Mouse (Mus musculus): ENCODE measurements around the gene Set.
"Not testable (repeated sequence)": the region's sequence is repeated elsewhere in the genome, so short reads cannot be mapped to it uniquely, and the experiment has no call there.

The Set gene

GRCm38 (mm10) chr2:30057223-30057904 lies at the start of gene Set:
TSS of gene Set (plus strand) at chr2:30057378.
- no peak for DNase-seq

- no peak for DNase-seq
Measured at GRCm38 (mm10) chr2:30009101-30009500, 48.1 kb upstream of the Set start.

DNA sequence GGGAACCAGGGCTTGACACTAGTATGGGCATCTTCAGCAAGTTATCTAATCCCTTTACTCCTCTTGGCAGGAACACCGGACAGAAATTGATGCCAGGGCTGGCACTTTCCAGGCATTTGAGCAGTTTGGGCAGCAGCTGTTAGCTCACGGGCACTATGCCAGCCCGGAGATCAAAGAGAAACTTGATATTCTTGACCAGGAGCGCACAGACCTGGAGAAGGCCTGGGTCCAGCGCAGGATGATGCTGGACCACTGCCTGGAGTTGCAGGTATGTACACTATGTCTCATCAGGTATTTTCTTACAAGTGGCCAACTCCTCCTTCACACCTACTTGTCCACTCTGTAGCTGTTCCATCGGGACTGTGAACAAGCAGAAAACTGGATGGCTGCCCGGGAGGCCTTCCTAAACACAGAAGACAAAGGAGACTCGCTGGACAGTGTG lies 46.3 kb upstream of the Set start:
- DNase-seq: peak; percentile 57

- no peak for DNase-seq
Measured at GRCm38 (mm10) chr2:30014326-30014966, 42.7 kb upstream of the Set start.

- no peak for DNase-seq
Measured at GRCm38 (mm10) chr2:30025454-30025853, 31.7 kb upstream of the Set start.

- DNase-seq: no peak
Measured at GRCm38 (mm10) chr2:30026997-30027396, 30.2 kb upstream of the Set start.

- DNase-seq: peak; percentile 47
Measured at GRCm38 (mm10) chr2:30032244-30032846, 24.8 kb upstream of the Set start.

GRCm38 (mm10) chr2:30032957-30033356 lies 24.2 kb upstream of the Set start:
- DNase-seq: peak; percentile 36

DNA sequence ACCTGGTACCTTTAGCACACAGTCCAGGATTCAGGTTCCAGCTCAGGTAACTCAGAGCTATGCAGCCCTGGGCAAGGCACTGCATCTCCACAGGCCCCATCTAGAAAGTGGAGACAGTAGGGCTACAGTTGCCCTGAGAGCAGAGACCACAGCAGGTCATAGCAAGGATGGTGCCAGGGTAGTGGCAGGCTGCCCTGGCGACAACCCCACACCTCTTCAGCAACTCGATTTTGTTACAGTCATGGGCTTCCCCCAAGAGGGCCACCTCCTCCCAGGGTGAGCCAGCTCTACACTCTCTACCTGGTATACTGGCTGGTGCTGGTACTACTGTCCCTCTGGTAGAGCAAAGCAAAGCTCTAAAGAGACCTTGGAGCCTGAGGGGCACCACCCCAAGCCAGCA lies 19.4 kb upstream of the Set start:
- no peak for DNase-seq

- DNase-seq: no peak
Measured at GRCm38 (mm10) chr2:30038370-30038769, 18.8 kb upstream of the Set start.

DNA sequence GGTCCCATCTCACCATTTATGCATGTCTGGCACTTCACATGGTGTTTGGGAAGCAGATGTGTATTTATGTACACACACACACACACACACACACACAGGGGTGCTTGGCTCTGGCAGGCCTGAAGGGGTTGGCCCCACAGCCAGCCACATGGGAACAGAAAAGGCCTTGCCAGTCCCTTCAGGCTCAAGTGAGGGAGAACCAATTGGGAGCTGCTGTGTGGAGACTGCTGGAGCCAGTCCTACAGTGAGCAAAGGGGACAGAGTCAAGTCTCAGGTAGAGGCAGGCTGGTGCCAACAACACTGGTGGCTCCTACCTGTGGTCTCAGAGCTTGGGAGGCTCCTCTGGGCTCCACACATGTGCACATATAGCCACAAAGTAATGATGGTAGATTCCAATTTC lies 17.5 kb upstream of the Set start:
- DNase-seq: no peak

GRCm38 (mm10) chr2:30042445-30042844 lies 14.7 kb upstream of the Set start:
- peak; percentile 93 for DNase-seq

DNA sequence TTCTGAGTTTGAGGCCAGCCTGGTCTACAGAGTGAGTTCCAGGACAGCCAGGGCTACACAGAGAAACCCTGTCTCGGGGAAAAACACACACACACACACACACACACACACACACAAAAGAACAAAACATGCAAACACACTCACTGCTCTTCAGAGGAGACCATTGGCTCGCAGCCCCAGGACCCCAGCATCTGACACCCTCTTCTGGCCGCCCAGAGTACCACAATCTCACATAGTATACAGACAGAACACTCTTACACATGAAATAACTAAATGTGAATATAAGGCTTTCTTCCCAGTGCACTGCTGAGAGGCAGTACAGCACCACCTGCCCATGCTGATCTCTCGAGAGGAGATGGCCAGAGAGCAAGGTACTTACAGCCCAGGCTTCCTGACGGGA lies 12.6 kb upstream of the Set start:
- DNase-seq: no peak

GRCm38 (mm10) chr2:30047127-30047526 lies 10.1 kb upstream of the Set start:
- DNase-seq: no peak

- no peak for DNase-seq
Measured at GRCm38 (mm10) chr2:30048101-30048501, 9.1 kb upstream of the Set start.

DNA sequence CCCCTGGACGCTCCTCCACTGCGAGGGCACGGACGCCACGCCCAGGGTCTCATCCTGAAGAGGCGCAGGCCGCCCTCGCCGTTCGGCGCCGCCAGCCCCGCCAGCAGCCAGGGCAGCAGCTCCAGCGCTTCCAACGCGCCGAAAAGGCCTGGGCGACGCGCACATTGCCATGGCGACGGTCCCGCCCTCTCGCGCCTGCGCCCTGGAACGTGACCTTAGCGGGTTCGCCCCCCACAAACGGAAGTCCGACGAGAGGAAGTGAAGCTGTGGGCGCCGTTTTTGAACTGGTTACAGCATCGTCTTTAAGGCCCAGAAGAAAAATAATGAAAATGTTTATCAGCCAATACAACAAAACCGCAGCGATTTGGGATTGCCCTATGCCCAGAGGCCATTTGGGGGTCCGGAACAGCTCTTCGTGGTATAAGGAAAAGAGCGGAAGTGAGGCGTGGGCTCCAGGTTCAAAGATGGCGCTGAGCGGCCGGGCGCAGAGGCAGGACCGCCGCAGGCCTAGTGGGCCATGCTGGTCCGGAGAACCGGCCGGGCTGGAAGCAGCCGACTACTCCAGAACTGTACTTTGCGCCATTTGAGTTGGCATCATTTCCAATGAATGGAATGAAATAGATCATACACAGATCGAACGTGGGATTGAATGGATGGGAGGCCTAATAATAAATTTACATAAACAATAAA lies 8.3 kb upstream of the Set start, which contains the start of gene Wdr34:
Gene Wdr34 (minus strand): TSS at position 183 of the 690 bp plus-strand sequence.
- DNase-seq: peak; percentile 99

DNA sequence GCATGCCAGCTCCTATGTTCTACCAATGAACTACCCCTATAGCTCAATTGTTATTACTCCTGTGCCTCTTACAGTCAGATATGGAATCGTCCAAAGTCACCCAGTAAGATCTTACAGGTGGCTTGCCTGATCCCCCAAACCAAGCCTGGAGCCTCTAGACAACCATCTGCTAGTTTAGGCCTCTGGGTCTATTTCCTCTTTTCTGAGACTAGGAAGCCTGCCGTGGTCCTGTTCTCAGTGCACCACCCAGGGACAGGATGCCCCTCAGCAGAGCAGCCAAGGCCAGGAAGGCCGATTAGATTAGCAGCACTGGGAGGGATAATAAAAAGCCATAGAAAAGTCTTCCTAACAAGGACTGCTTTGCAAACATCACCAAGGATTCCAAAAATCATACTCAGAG lies 7.3 kb upstream of the Set start:
- no peak for DNase-seq

DNA sequence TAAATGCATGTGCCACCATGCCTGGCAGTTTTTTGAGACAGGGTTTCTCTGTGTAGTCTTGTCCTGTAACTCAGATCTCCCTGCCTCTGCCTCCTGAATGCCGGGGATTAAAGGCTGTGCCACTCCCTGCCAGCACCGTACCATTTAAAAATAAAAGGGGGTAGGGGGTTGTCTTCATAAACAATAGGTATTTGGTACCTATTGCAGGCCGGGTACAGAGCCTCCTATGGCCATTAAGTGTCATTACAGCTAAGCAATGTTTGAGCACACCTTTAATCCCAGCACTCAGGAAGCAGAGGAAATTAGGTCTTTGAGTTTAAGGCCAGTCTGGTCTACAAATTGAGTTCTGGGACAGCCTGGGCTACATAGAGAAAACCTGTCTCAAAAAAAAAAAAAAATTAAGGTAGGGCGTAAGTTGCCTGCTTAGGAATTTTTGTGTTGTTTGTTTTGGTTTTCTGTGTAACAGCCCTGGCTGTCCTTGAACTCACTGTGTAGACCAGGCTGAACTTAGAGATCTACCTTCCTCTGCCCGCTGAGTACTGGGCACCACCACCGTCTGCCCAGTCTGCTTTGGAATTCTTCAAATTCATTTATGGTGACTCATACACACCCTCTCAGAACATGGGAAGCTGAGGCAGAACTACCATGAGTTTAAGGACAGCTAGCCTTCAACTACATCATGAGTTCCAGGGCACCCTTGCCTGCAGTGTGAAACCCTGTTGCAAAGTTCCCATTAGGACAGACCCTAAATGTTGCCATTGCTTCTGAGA lies 5.0 kb upstream of the Set start:
- DNase-seq: no peak

GRCm38 (mm10) chr2:30055310-30055709 lies 1.9 kb upstream of the Set start:
- DNase-seq: not testable (repeated sequence)

DNA sequence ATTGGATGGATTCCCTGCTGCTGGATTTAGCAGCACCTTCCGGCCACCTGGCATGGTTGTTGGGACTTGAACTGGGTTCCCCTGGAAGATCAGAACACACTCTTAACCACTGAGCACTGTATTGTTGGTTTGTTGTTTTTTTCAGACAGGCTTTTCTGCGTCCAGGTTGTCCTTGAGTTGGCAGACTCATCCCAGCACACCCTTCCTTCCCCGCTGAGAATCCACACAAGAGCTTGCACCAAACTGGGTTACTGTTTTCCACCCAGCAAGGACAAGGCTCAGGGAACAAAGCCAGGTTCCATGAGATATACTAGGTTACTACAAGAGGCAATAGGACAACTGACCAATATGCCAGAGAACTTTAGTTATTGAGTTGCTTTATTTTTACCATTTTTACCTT lies 442 bp upstream of the Set start:
- DNase-seq: no peak

DNA sequence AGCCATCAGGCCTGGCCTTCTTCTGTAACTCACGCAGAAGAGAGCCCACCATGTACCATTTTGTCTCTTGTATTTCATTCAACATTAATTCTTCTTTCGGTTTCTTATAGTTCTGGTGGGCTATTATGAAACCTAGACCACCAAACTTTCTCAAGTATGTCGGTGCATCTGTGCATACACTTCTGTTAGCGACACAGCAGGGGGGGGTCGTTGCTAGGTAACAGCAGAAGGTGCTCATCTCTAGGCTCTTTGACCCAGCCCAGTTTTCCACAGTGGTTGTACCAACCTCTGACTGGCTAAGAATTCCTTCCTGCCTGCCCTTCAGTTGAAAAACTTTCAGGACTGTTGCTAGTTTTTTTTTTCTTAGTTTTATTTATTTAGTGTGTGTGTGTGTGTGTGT lies 1.2 kb downstream of the Set start:
- no peak for DNase-seq

GRCm38 (mm10) chr2:30061215-30062166 lies 4.3 kb downstream of the Set start:
- DNase-seq: no peak

Data from right cerebral cortex, postnatal 14 days (tissue).